Mouse (Mus musculus) liver, adult 10 weeks (tissue): ENCODE data around the gene Olfr1095. TPM values are rescaled to one million over a fixed set of nuclear protein-coding genes. Genes with fewer than 3 reads are reported as not detected.

ENCODE experiments used
- polyA plus RNA-seq: library from polyadenylated mRNA; stranded (reverse); fragments of 350-450 nt; fragmentation: Illumina TruSeq; extraction: RNeasy Lipid Tissue Mini Kit (QIAGEN cat#74804); gene quantifications from one replicate; pipeline ENCODE4 v1.2.3, GENCODE M21; 2014; ENCODE audit warnings: low read depth, low replicate concordance

The Olfr1095 gene
- polyA plus RNA-seq, result not detected

GRCm38 (mm10) chr2:86851596-86851995 lies at the start of gene Olfr1095:
Gene Olfr1095 (minus strand): TSS chr2:86851696.

GRCm38 (mm10) chr2:86892116-86892515 lies 40.6 kb upstream of the Olfr1095 start, which contains the start of gene Olfr1097:
Gene Olfr1097 (minus strand): TSS chr2:86892216.

GRCm38 (mm10) chr2:86874702-86875101 lies 23.2 kb upstream of the Olfr1095 start, which contains the start of gene Gm13723:
Gene Gm13723 (minus strand): TSS chr2:86874802.

GRCm38 (mm10) chr2:86824363-86824762 lies 27.1 kb downstream of the Olfr1095 start, which contains the start of gene Olfr1094:
Gene Olfr1094 (plus strand): TSS chr2:86824663.

GRCm38 (mm10) chr2:86809918-86810317 lies 41.6 kb downstream of the Olfr1095 start, which contains the start of gene Olfr141:
Gene Olfr141 (minus strand): TSS chr2:86810018.

Other genes with a start within 250 kb of the Olfr1095 start
- not detected for gene Olfr1084, start 212.0 kb downstream of the Olfr1095 start, polyA plus RNA-seq
- gene Olfr1085, start 189.7 kb downstream of the Olfr1095 start, polyA plus RNA-seq, result not detected
- not detected for gene Olfr1086, start 171.6 kb downstream of the Olfr1095 start, polyA plus RNA-seq
- gene Olfr1087, start 153.3 kb downstream of the Olfr1095 start, polyA plus RNA-seq, result not detected
- not detected for gene Olfr1089, start 118.0 kb downstream of the Olfr1095 start, polyA plus RNA-seq
- gene Olfr1090, start 92.7 kb downstream of the Olfr1095 start, polyA plus RNA-seq, result not detected
- gene Olfr1093, start 69.2 kb downstream of the Olfr1095 start, polyA plus RNA-seq, result not detected
- gene Olfr141, start 41.7 kb downstream of the Olfr1095 start, polyA plus RNA-seq, result not detected
- gene Olfr1094, start 27.0 kb downstream of the Olfr1095 start, polyA plus RNA-seq, result not detected
- not detected for gene Gm13723, start 23.1 kb upstream of the Olfr1095 start, polyA plus RNA-seq
- gene Olfr1097, start 40.5 kb upstream of the Olfr1095 start, polyA plus RNA-seq, result not detected
- not detected for gene Olfr1098, start 72.8 kb upstream of the Olfr1095 start, polyA plus RNA-seq
- not detected for gene Olfr1099, start 109.0 kb upstream of the Olfr1095 start, polyA plus RNA-seq
- not detected for gene Olfr1100, start 128.3 kb upstream of the Olfr1095 start, polyA plus RNA-seq
- not detected for gene Olfr1101, start 139.5 kb upstream of the Olfr1095 start, polyA plus RNA-seq
- gene Olfr1102, start 146.7 kb upstream of the Olfr1095 start, polyA plus RNA-seq, result not detected
- not detected for gene Olfr1104, start 175.4 kb upstream of the Olfr1095 start, polyA plus RNA-seq
- not detected for gene Olfr1105, start 184.8 kb upstream of the Olfr1095 start, polyA plus RNA-seq
- gene Olfr1106, start 200.6 kb upstream of the Olfr1095 start, polyA plus RNA-seq, result not detected
- gene Olfr1107, start 224.1 kb upstream of the Olfr1095 start, polyA plus RNA-seq, result not detected
- not detected for gene Olfr1109, start 244.3 kb upstream of the Olfr1095 start, polyA plus RNA-seq